ENCODE assay signal across 9 mouse cellular contexts in genomic region chr11:4134400-4134799, GRCm38 (mm10). TPM values are rescaled to one million over a fixed set of nuclear protein-coding genes. Genes with fewer than 3 reads are reported as not detected.
DNase-seq lines count a peak whose midpoint lies in the region; ATAC-seq and TF ChIP-seq lines count a peak whose summit lies in the region.
"Had no signal": no experiment of that assay in that cellular context is flagged by ENCODE, and none has a peak within 500 bp of the region (broad histone marks: within the 10 kb centered on the region; RNA-seq: fewer than 3 reads in every experiment).

No protein-coding gene starts in this region.

- H3ac ChIP-seq in myocyte (ENCODE audit: control insufficient read depth, insufficient read length): peak overlapping the region; percentile 46

- H3K9ac ChIP-seq in kidney, postnatal 0 days (ENCODE audit: low read depth, low read length): no peak overlapping the region
- peak overlapping the region; percentile 97; the same call in 1 of the 2 replicates for H3K9ac ChIP-seq in embryonic facial prominence, embryonic 13.5 days
- no peak overlapping the region for H3K9ac ChIP-seq in intestine, postnatal 0 days (ENCODE audit: low read depth, low read length)

- peaks cover 12% of the 10 kb centered on the region; the same call in 1 of the 2 replicates for H3K36me3 ChIP-seq in kidney, postnatal 0 days (ENCODE audit: insufficient read depth, low read length)
- peaks cover 28% of the 10 kb centered on the region for H3K36me3 ChIP-seq in embryonic facial prominence, embryonic 13.5 days
- peaks cover 20% of the 10 kb centered on the region for H3K36me3 ChIP-seq in intestine, postnatal 0 days (ENCODE audit: control insufficient read depth, insufficient read depth)
- no peaks in the 10 kb centered on the region for H3K36me3 ChIP-seq in myocyte (ENCODE audit: control insufficient read depth, insufficient read depth)

- H3K27me3 ChIP-seq in kidney, postnatal 0 days (ENCODE audit: insufficient read depth, low read length): no peaks in the 10 kb centered on the region
- no peaks in the 10 kb centered on the region for H3K27me3 ChIP-seq in embryonic facial prominence, embryonic 13.5 days
- no peaks in the 10 kb centered on the region for H3K27me3 ChIP-seq in intestine, postnatal 0 days (replicated peaks; ENCODE audit: control insufficient read depth, insufficient read depth, low read length)
- no peaks in the 10 kb centered on the region for H3K27me3 ChIP-seq in myocyte (ENCODE audit: control insufficient read depth, insufficient read depth, insufficient read length)

- TF ChIP-seq CTCF in kidney, postnatal 0 days (IDR thresholded peaks at IDR 0.05; ENCODE audit: low read depth): no peak
- no peak for TF ChIP-seq CTCF in intestine, postnatal 0 days (IDR thresholded peaks at IDR 0.05; ENCODE audit: low read depth)

- no peaks in the 10 kb centered on the region for H3K79me2 ChIP-seq in myocyte (ENCODE audit: control insufficient read depth, insufficient read depth)

- no peak for ATAC-seq in kidney, postnatal 0 days (replicated peaks; ENCODE audit: low FRiP score, low read depth)
- no peak for ATAC-seq in embryonic facial prominence, embryonic 13.5 days (ENCODE audit: insufficient number of reproducible peaks, insufficient read depth, low FRiP score, low TSS enrichment, low read depth)
- ATAC-seq in intestine, postnatal 0 days: no peak

- H3K4me2 ChIP-seq in kidney, postnatal 0 days (ENCODE audit: low read length): 0 out of 2 replicates have a peak overlapping the region, but pooled peaks have one; percentile 64
- peak overlapping the region; percentile 82 for H3K4me2 ChIP-seq in embryonic facial prominence, embryonic 13.5 days
- H3K4me2 ChIP-seq in intestine, postnatal 0 days (replicated peaks; ENCODE audit: low read depth): peak overlapping the region; percentile 71; the same call in 1 of the 2 replicates
- peak overlapping the region; percentile 55 for H3K4me2 ChIP-seq in myocyte (ENCODE audit: low read depth)

- H3K4me3 ChIP-seq in kidney, postnatal 0 days (replicated peaks; ENCODE audit: low read depth, low read length): no peak overlapping the region
- H3K4me3 ChIP-seq in embryonic facial prominence, embryonic 13.5 days: peak overlapping the region; percentile 83; the same call in 1 of the 2 replicates
- no peak overlapping the region for H3K4me3 ChIP-seq in intestine, postnatal 0 days (ENCODE audit: low read depth, low read length)
- H3K4me3 ChIP-seq in myocyte: peak overlapping the region; percentile 54

- 51% methylated on average over 6 of the region's 6 CpGs for WGBS in kidney, postnatal 0 days
- WGBS in embryonic facial prominence, embryonic 13.5 days: 51% methylated on average over 6 of the region's 6 CpGs
- WGBS in intestine, postnatal 0 days: 56% methylated on average over 6 of the region's 6 CpGs

- TF ChIP-seq POLR2A in myocyte (IDR thresholded peaks at IDR 0.05; ENCODE audit: insufficient read length, low read depth): no peak

- no peak for DNase-seq in kidney, postnatal 0 days (ENCODE audit: low spot score)
- DNase-seq in kidney, postnatal 25 days: no peak
- DNase-seq in urinary bladder, postnatal 10 days (ENCODE audit: low spot score): no peak
- no peak for DNase-seq in adrenal gland, adult (ENCODE audit: inconsistent age in 2 of 2, low spot score in 1 of 2)
- no peak for DNase-seq in adrenal gland, postnatal 4 days (ENCODE audit: low spot score in 2 of 2)

- peaks cover 12% of the 10 kb centered on the region for H3K4me1 ChIP-seq in kidney, postnatal 0 days (replicated peaks; ENCODE audit: insufficient read depth, low read length)
- peaks cover 20% of the 10 kb centered on the region for H3K4me1 ChIP-seq in embryonic facial prominence, embryonic 13.5 days
- H3K4me1 ChIP-seq in intestine, postnatal 0 days (replicated peaks; ENCODE audit: control insufficient read depth, insufficient read depth, low read length): peaks cover 6% of the 10 kb centered on the region; the same call in 1 of the 2 replicates

- no peak overlapping the region for H3K27ac ChIP-seq in kidney, postnatal 0 days
- H3K27ac ChIP-seq in embryonic facial prominence, embryonic 13.5 days: no peak overlapping the region
- H3K27ac ChIP-seq in intestine, postnatal 0 days (ENCODE audit: low read depth, low read length): no peak overlapping the region

- H3K9me3 ChIP-seq in kidney, postnatal 0 days (replicated peaks; ENCODE audit: low read length): no peaks in the 10 kb centered on the region
- no peaks in the 10 kb centered on the region for H3K9me3 ChIP-seq in embryonic facial prominence, embryonic 13.5 days
- no peaks in the 10 kb centered on the region for H3K9me3 ChIP-seq in intestine, postnatal 0 days (ENCODE audit: control insufficient read depth)
- H3K9me3 ChIP-seq: heart, embryonic 10.5 days had no signal

TF ChIP-seq in myocyte, 11 proteins besides CTCF, POLR2A, EP300 and RAD21:
- TF ChIP-seq POLR2AphosphoS2 (IDR thresholded peaks at IDR 0.05; ENCODE audit: insufficient read length, low read depth) (no peak), TCF3 (IDR thresholded peaks at IDR 0.05; ENCODE audit: insufficient read length, low read depth) (no peak), USF1 (IDR thresholded peaks at IDR 0.05; ENCODE audit: low read depth) (no peak), MYOG (IDR thresholded peaks at IDR 0.05; ENCODE audit: control insufficient read depth in 1 of 3, insufficient read depth in 1 of 3, insufficient read length in 2 of 3, low read depth in 2 of 3) (no peak), SRF (IDR thresholded peaks at IDR 0.05; ENCODE audit: control insufficient read depth, insufficient read length, low read depth) (no peak), MYOD1 (IDR thresholded peaks at IDR 0.05; ENCODE audit: control insufficient read depth in 1 of 3, insufficient read length in 2 of 3, low read depth in 2 of 3) (no peak), MAX (IDR thresholded peaks at IDR 0.05; ENCODE audit: low read depth) (no peak), REST (IDR thresholded peaks at IDR 0.05; ENCODE audit: insufficient read depth, insufficient read length) (no peak), TCF12 (IDR thresholded peaks at IDR 0.05; ENCODE audit: insufficient read depth, poor library complexity, severe bottlenecking) (no peak), CEBPB (IDR thresholded peaks at IDR 0.05; ENCODE audit: insufficient read depth, poor library complexity, severe bottlenecking) (no peak), E2F4 (IDR thresholded peaks at IDR 0.05; ENCODE audit: insufficient read depth) (no peak)

RNA-seq across cellular contexts. Expression of gene Rnf215, which starts 0.6 kb away (rescaled TPM):
- polyA plus RNA-seq in kidney, postnatal 0 days (2015; fragmentation: Nextera tagmentation; extraction: Ambion mirVana): 29.8 and 30.9 TPM in 2 replicates
- polyA plus RNA-seq in embryonic facial prominence, embryonic 13.5 days (2015; fragmentation: Nextera tagmentation; extraction: Ambion mirVana): 37.4 and 39.4 TPM in 2 replicates
- polyA plus RNA-seq in intestine, postnatal 0 days (2015; fragmentation: Nextera tagmentation; extraction: Ambion mirVana): 15.5 and 15.6 TPM in 2 replicates
- polyA plus RNA-seq in myocyte (2012; fragmentation: generic; extraction: Trizol): 18.1 TPM
- total RNA-seq in adrenal gland, postnatal 4 days (2021): 10 to 100 TPM; 32.0 to 34.8 TPM

RNA-seq across cellular contexts. Expression of gene Sec14l2, which starts 11.2 kb away (rescaled TPM):
- 1.3 and 1.4 TPM in 2 replicates for polyA plus RNA-seq in kidney, postnatal 0 days (2015; fragmentation: Nextera tagmentation; extraction: Ambion mirVana)
- polyA plus RNA-seq in embryonic facial prominence, embryonic 13.5 days (2015; fragmentation: Nextera tagmentation; extraction: Ambion mirVana): 2.0 and 3.8 TPM in 2 replicates
- polyA plus RNA-seq in intestine, postnatal 0 days (2015; fragmentation: Nextera tagmentation; extraction: Ambion mirVana): 7.6 and 8.4 TPM in 2 replicates
- 10.9 TPM for polyA plus RNA-seq in myocyte (2012; fragmentation: generic; extraction: Trizol)
- total RNA-seq in adrenal gland, postnatal 4 days (2021): 10 to 100 TPM in 1 of 2 experiments, 1 to 10 TPM in 1; 4.4 to 15.0 TPM

RNA-seq across cellular contexts. Expression of gene Ccdc157, which starts 25.7 kb away (rescaled TPM):
- 5.9 and 6.0 TPM in 2 replicates for polyA plus RNA-seq in kidney, postnatal 0 days (2015; fragmentation: Nextera tagmentation; extraction: Ambion mirVana)
- 8.2 and 9.7 TPM in 2 replicates for polyA plus RNA-seq in embryonic facial prominence, embryonic 13.5 days (2015; fragmentation: Nextera tagmentation; extraction: Ambion mirVana)
- polyA plus RNA-seq in intestine, postnatal 0 days (2015; fragmentation: Nextera tagmentation; extraction: Ambion mirVana): 1.1 and 1.7 TPM in 2 replicates
- polyA plus RNA-seq in myocyte (2012; fragmentation: generic; extraction: Trizol): 5.6 TPM
- total RNA-seq in adrenal gland, postnatal 4 days (2021): 10 to 100 TPM; 13.8 to 18.6 TPM

RNA-seq across cellular contexts. Expression of gene Sf3a1, which starts 25.8 kb away (rescaled TPM):
- 31.2 and 31.3 TPM in 2 replicates for polyA plus RNA-seq in kidney, postnatal 0 days (2015; fragmentation: Nextera tagmentation; extraction: Ambion mirVana)
- polyA plus RNA-seq in embryonic facial prominence, embryonic 13.5 days (2015; fragmentation: Nextera tagmentation; extraction: Ambion mirVana): 59.6 and 71.6 TPM in 2 replicates
- polyA plus RNA-seq in intestine, postnatal 0 days (2015; fragmentation: Nextera tagmentation; extraction: Ambion mirVana): 15.7 and 16.5 TPM in 2 replicates
- polyA plus RNA-seq in myocyte (2012; fragmentation: generic; extraction: Trizol): 47.0 TPM
- total RNA-seq in adrenal gland, postnatal 4 days (2021): 10 to 100 TPM; 70.4 to 71.6 TPM

RNA-seq across cellular contexts. Expression of gene Mtfp1, which starts 39.2 kb away (rescaled TPM):
- 18.6 and 19.9 TPM in 2 replicates for polyA plus RNA-seq in kidney, postnatal 0 days (2015; fragmentation: Nextera tagmentation; extraction: Ambion mirVana)
- 6.7 and 7.7 TPM in 2 replicates for polyA plus RNA-seq in embryonic facial prominence, embryonic 13.5 days (2015; fragmentation: Nextera tagmentation; extraction: Ambion mirVana)
- 20.0 and 21.1 TPM in 2 replicates for polyA plus RNA-seq in intestine, postnatal 0 days (2015; fragmentation: Nextera tagmentation; extraction: Ambion mirVana)
- polyA plus RNA-seq in myocyte (2012; fragmentation: generic; extraction: Trizol): 21.1 TPM
- 10 to 100 TPM; 17.3 to 17.7 TPM for total RNA-seq in adrenal gland, postnatal 4 days (2021)

Comparison
In these comparisons a context has a peak if more than half of its experiments do, and no peak if none do; other contexts are left out.
1. H3K4me3 ChIP-seq: peak in embryonic facial prominence, embryonic 13.5 days (single experiment) and myocyte (single experiment); none in kidney, postnatal 0 days (single experiment) and intestine, postnatal 0 days (single experiment).
2. Peak in every context shown above with its lines, with median percentiles within 50 percentile points of each other: H3K4me2 ChIP-seq.